Comparison of ENCODE assay signal across 27 mouse cellular contexts in the genomic region with DNA sequence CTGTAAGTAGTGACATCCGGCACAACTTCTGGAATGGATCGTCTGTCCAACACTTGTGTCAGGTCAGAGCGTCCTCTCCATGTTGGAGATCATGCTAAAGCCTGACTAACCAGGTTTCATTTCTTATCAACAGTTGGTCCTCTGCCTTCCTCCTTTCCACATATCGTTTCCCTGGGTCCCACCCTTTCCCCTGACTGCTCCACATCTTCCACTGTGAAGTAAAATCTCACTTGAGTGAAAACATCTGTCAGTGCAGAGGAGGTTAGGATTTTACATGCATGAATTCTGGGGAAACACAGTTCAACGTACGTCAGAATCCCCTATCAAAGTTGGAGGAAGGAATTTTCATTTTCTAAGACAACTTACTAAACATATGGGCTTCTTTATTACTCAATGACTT. TPM values are rescaled to one million over a fixed set of nuclear protein-coding genes. Genes with fewer than 3 reads are reported as not detected.
DNase-seq lines count a peak whose midpoint lies in the region; ATAC-seq lines count a peak whose summit lies in the region.
"Had no signal": no experiment of that assay in that cellular context is flagged by ENCODE, and none has a peak within 500 bp of the region (broad histone marks: within the 10 kb centered on the region; RNA-seq: fewer than 3 reads in every experiment).

No protein-coding gene starts in this region.

- H3K4me3 ChIP-seq in kidney, embryonic 16.5 days (ENCODE audit: low read length) = no peak overlapping the region
- H3K4me3 ChIP-seq in embryonic facial prominence, embryonic 14.5 days (ENCODE audit: low read depth, low read length) = no peak overlapping the region
- H3K4me3 ChIP-seq in limb, embryonic 13.5 days = no peak overlapping the region
- H3K4me3 ChIP-seq: erythroblast, embryonic 14.5 days; forebrain, embryonic 13.5 days; left cerebral cortex, adult 2 months; lung, embryonic 15.5 days had no signal

- H3K9ac ChIP-seq in kidney, embryonic 16.5 days (replicated peaks; ENCODE audit: low read length) = no peak overlapping the region
- no peak overlapping the region for H3K9ac ChIP-seq in embryonic facial prominence, embryonic 14.5 days (ENCODE audit: low read depth, low read length)
- H3K9ac ChIP-seq in limb, embryonic 13.5 days = no peak overlapping the region
- H3K9ac ChIP-seq: forebrain, embryonic 13.5 days; hindbrain, embryonic 14.5 days; liver, embryonic 14.5 days; lung, embryonic 15.5 days had no signal

- H3K27me3 ChIP-seq in kidney, embryonic 16.5 days (ENCODE audit: insufficient read depth, low read length) = no peaks in the 10 kb centered on the region
- H3K27me3 ChIP-seq in embryonic facial prominence, embryonic 14.5 days (replicated peaks; ENCODE audit: control insufficient read depth, insufficient read depth, low read length) = no peaks in the 10 kb centered on the region
- no peaks in the 10 kb centered on the region for H3K27me3 ChIP-seq in limb, embryonic 13.5 days
- H3K27me3 ChIP-seq: forebrain, embryonic 13.5 days; lung, embryonic 15.5 days; Patski had no signal

- DNase-seq in heart, adult 18-20 months = peak; percentile 47 to 53
- no peak for DNase-seq in heart, postnatal 36 days
- DNase-seq in kidney, postnatal 14 days = no peak
- DNase-seq in embryonic facial prominence, embryonic 14.5 days (ENCODE audit: low spot score) = peak; percentile 55
- DNase-seq in frontal cortex, postnatal 10 days (ENCODE audit: low spot score in 2 of 2) = no peak
- no peak for DNase-seq in spleen, postnatal 14 days (ENCODE audit: low spot score in 2 of 2)
- DNase-seq: adrenal gland, adult 8-10 months; cerebellum, postnatal 10 days; gastrocnemius, postnatal 10 days; kidney, postnatal 36 days; layer of hippocampus, adult 9-11 months; left cerebral cortex, postnatal 4 days; retina, postnatal 1 day; right cerebral cortex, postnatal 4 days; thymus, postnatal 36 days had no signal

- H3K36me3 ChIP-seq in kidney, embryonic 16.5 days (ENCODE audit: insufficient read depth, low read length) = peaks cover 10% of the 10 kb centered on the region
- peaks cover 31% of the 10 kb centered on the region for H3K36me3 ChIP-seq in embryonic facial prominence, embryonic 14.5 days (ENCODE audit: control insufficient read depth, insufficient read depth, low read length)
- H3K36me3 ChIP-seq in limb, embryonic 13.5 days = peaks cover 30% of the 10 kb centered on the region

- no peak for ATAC-seq in kidney, embryonic 16.5 days (ENCODE audit: low FRiP score, low TSS enrichment)
- peak; percentile 47; the same call in 1 of the 2 replicates for ATAC-seq in embryonic facial prominence, embryonic 14.5 days (ENCODE audit: low read depth)
- peak; percentile 61; the same call in 1 of the 2 replicates for ATAC-seq in limb, embryonic 13.5 days (ENCODE audit: low FRiP score, low read depth)
- ATAC-seq: CD4-positive, CD25-positive, alpha-beta regulatory T cell, adult 4 months; forebrain, embryonic 13.5 days; intestine, embryonic 16.5 days; Patski had no signal

- 47% methylated on average over 6 of the region's 6 CpGs for WGBS in kidney, embryonic 16.5 days
- 45% methylated on average over 6 of the region's 6 CpGs for WGBS in embryonic facial prominence, embryonic 14.5 days
- WGBS in limb, embryonic 13.5 days = 47% methylated on average over 6 of the region's 6 CpGs

- H3K9me3 ChIP-seq in kidney, embryonic 16.5 days (ENCODE audit: low read length) = no peaks in the 10 kb centered on the region
- no peaks in the 10 kb centered on the region for H3K9me3 ChIP-seq in embryonic facial prominence, embryonic 14.5 days (ENCODE audit: control insufficient read depth, low read length)
- no peaks in the 10 kb centered on the region for H3K9me3 ChIP-seq in limb, embryonic 13.5 days
- H3K9me3 ChIP-seq: forebrain, embryonic 13.5 days; lung, embryonic 15.5 days had no signal

- no peak overlapping the region for H3K4me2 ChIP-seq in kidney, embryonic 16.5 days (replicated peaks; ENCODE audit: low read depth, low read length)
- no peak overlapping the region for H3K4me2 ChIP-seq in embryonic facial prominence, embryonic 14.5 days (ENCODE audit: low read depth, low read length)
- H3K4me2 ChIP-seq in limb, embryonic 13.5 days (replicated peaks) = no peak overlapping the region
- H3K4me2 ChIP-seq: forebrain, embryonic 13.5 days; hindbrain, embryonic 14.5 days; lung, embryonic 15.5 days; midbrain, embryonic 11.5 days had no signal

- H3K4me1 ChIP-seq in kidney, embryonic 16.5 days (ENCODE audit: insufficient read depth, low read length) = peaks cover 10% of the 10 kb centered on the region; the same call in 1 of the 2 replicates
- peaks cover 17% of the 10 kb centered on the region for H3K4me1 ChIP-seq in embryonic facial prominence, embryonic 14.5 days (ENCODE audit: control insufficient read depth, insufficient read depth, low read length)
- peaks cover 44% of the 10 kb centered on the region for H3K4me1 ChIP-seq in limb, embryonic 13.5 days
- H3K4me1 ChIP-seq: forebrain, embryonic 13.5 days had no signal

- H3K27ac ChIP-seq in kidney, embryonic 16.5 days (ENCODE audit: low read length) = 0 out of 2 replicates have a peak overlapping the region, but pooled peaks have one; percentile 32
- peak overlapping the region; percentile 28; the same call in 1 of the 2 replicates for H3K27ac ChIP-seq in embryonic facial prominence, embryonic 14.5 days (replicated peaks; ENCODE audit: low read depth, low read length)
- no peak overlapping the region for H3K27ac ChIP-seq in limb, embryonic 13.5 days
- H3K27ac ChIP-seq: forebrain, embryonic 13.5 days; hindbrain, embryonic 14.5 days; left cerebral cortex, adult 2 months; liver, embryonic 14.5 days; lung, embryonic 15.5 days had no signal

- intact Hi-C loops in heart, postnatal 36 days (cut with DNase I) = loop anchor here (2.0 to 10.0 kb wide), 2 partner anchors 34 to 62 kb away; no protein-coding TSS in a partner anchor

RNA-seq across cellular contexts. Expression of a gene that starts 35.1 kb away (rescaled TPM):
- 10 to 100 TPM; 27.7 to 31.8 TPM for total RNA-seq in heart, adult 18-20 months (2021)
- total RNA-seq in heart, postnatal 36 days (2021) = 10 to 100 TPM; 51.7 to 54.5 TPM
- 105 and 107 TPM in 2 replicates for polyA plus RNA-seq in kidney, embryonic 16.5 days (2015; fragmentation: Nextera tagmentation; extraction: Ambion mirVana)
- polyA plus RNA-seq in embryonic facial prominence, embryonic 14.5 days (2014; fragmentation: Nextera tagmentation; extraction: Ambion mirVana) = 128 and 139 TPM in 2 replicates
- 124 and 143 TPM in 2 replicates for polyA plus RNA-seq in limb, embryonic 13.5 days (2015; fragmentation: Nextera tagmentation; extraction: Ambion mirVana)
- polyA plus RNA-seq: CD4-positive, CD25-positive, alpha-beta regulatory T cell, adult 4 months; erythroblast, embryonic 14.5 days had no signal

Comparison
In these comparisons a context has a peak if more than half of its experiments do, and no peak if none do; other contexts are left out.
1. DNase-seq: peak in heart, adult 18-20 months (2 of 2) and embryonic facial prominence, embryonic 14.5 days (single experiment); none in heart, postnatal 36 days (0 of 2), kidney, postnatal 14 days (single experiment), frontal cortex, postnatal 10 days (0 of 2) and spleen, postnatal 14 days (0 of 2).